Mouse (Mus musculus) neural tube, embryonic 12.5 days (tissue): ENCODE measurements around the gene Scyl2. TPM values are rescaled to one million over a fixed set of nuclear protein-coding genes. Genes with fewer than 3 reads are reported as not detected.

Experiments used
- polyA plus RNA-seq: library from polyadenylated mRNA; unstranded; fragments of >200 nt; fragmentation: Nextera tagmentation; extraction: Ambion mirVana; gene quantifications from 2 replicates; pipeline ENCODE4 v1.2.1, GENCODE M21; 2016

Scyl2 gene
- polyA plus RNA-seq, 1 experiment from 2014 or later = 11.3 TPM

Other genes with a start within 250 kb of the Scyl2 start
- gene Gas2l3, start 242.3 kb downstream of the Scyl2 start, polyA plus RNA-seq = 7.0 and 8.1 TPM in 2 replicates
- not detected in 2 replicates for gene Nr1h4, start 152.7 kb downstream of the Scyl2 start, polyA plus RNA-seq
- 0.20 and 0.27 TPM in 2 replicates for gene Slc17a8, start 65.0 kb downstream of the Scyl2 start, polyA plus RNA-seq
- 43.3 and 47.9 TPM in 2 replicates for gene Actr6, start 46.0 kb upstream of the Scyl2 start, polyA plus RNA-seq
- gene Uhrf1bp1l, start 58.7 kb upstream of the Scyl2 start, polyA plus RNA-seq = 28.9 and 31.9 TPM in 2 replicates
- gene Anks1b, start 187.2 kb upstream of the Scyl2 start, polyA plus RNA-seq = 23.2 and 25.1 TPM in 2 replicates